Mouse (Mus musculus): ENCODE results near the gene 4921539E11Rik.

DNA sequence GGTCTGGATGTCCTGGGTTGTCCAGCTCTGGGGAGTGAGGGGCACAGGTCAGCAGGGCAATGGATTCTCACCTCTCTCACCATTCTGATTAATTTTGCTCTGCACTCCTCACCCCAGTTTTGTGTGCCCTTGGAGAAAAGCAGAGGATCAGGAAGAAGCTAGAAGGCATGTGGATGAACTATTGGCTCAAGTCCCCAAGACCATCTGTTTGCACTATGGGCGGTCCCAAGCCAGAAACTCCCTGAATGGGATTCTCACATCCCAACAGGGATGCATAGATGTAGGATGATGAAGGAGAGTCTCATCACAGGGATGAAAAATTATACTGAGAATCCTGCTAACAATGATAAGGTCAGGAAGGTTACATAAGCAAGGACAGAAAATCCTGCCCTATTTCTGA is 13.2 kb upstream of the 4921539E11Rik start:
- TF ChIP-seq POLR2A (IDR thresholded peaks at IDR 0.05; ENCODE audit: borderline replicate concordance, control insufficient read depth, low read depth, low read length): no peak
- no peak for TF ChIP-seq CTCF (IDR thresholded peaks at IDR 0.05; ENCODE audit: control insufficient read depth, insufficient read depth, low read length)
